Mouse (Mus musculus) embryonic facial prominence, embryonic 15.5 days (tissue): ENCODE data around the gene Tmem88. TPM values are rescaled to one million over a fixed set of nuclear protein-coding genes. Genes with fewer than 3 reads are reported as not detected.
A peak's percentile ranks its signal among the peaks of the same experiment; 100 is the strongest.

Experiments used
- ATAC-seq: fragments of 200-750 bp; cut with Nextera tagmentation; 2 replicates; pipeline ENCODE4 v1.8.0; 2017; ENCODE audit warnings: low read depth, moderate TSS enrichment; ENCODE audit not compliant: insufficient number of reproducible peaks, low FRiP score, low TSS enrichment
- H3K27ac ChIP-seq: fragments of 300-500 bp; sonication (generic); replicated peaks from 2 replicates; pipeline ENCODE4 v1.5.1; 2015; ENCODE audit warnings: mild to moderate bottlenecking, inconsistent platforms
- H3K27me3 ChIP-seq: fragments of 300-500 bp; sonication (generic); 2 replicates; pipeline ENCODE4 v1.6.1; 2015; ENCODE audit warnings: inconsistent platforms
- H3K36me3 ChIP-seq: fragments of 300-500 bp; sonication (generic); 2 replicates; pipeline ENCODE4 v1.6.1; 2015; ENCODE audit warnings: mild to moderate bottlenecking, inconsistent platforms
- H3K4me1 ChIP-seq: fragments of 300-500 bp; sonication (generic); 2 replicates; pipeline ENCODE4 v1.6.1; 2015; ENCODE audit warnings: inconsistent platforms
- H3K4me2 ChIP-seq: fragments of 300-500 bp; sonication (generic); replicated peaks from 2 replicates; pipeline ENCODE4 v1.6.1; 2015; ENCODE audit warnings: mild to moderate bottlenecking, inconsistent platforms
- H3K4me3 ChIP-seq: fragments of 300-500 bp; sonication (generic); replicated peaks from 2 replicates; pipeline ENCODE4 v1.5.1; 2015; ENCODE audit warnings: mild to moderate bottlenecking, inconsistent platforms
- H3K9ac ChIP-seq: fragments of 300-500 bp; sonication (generic); 2 replicates; pipeline ENCODE4 v1.6.1; 2015; ENCODE audit warnings: inconsistent platforms
- H3K9me3 ChIP-seq: fragments of 300-500 bp; sonication (generic); replicated peaks from 2 replicates; pipeline ENCODE4 v1.6.1; 2016; ENCODE audit warnings: inconsistent platforms
- WGBS: fragments of 180-500 bp; shearing (Covaris S2); methylation state at CpG from one replicate; pipeline ENCODE4 v1.1.7; 2015; 5-methylcytosine and 5-hydroxymethylcytosine counted together
- polyA plus RNA-seq: library from polyadenylated mRNA; unstranded; fragments of >200 nt; fragmentation: Nextera tagmentation; extraction: Ambion mirVana; gene quantifications from 2 replicates; pipeline ENCODE4 v1.2.1, GENCODE M21; 2015

Gene Tmem88
- polyA plus RNA-seq, 1 experiment from 2014 or later, result 19.5 TPM

- Histone ChIP-seq H3K36me3 (peaks cover 5% of the 10 kb centered on the region; the same call in 1 of the 2 replicates), H3K4me2 (0 out of 2 replicates have a peak overlapping the region, but pooled peaks have one; percentile 19), H3K9me3 (no peaks in the 10 kb centered on the region), H3K4me1 (peaks cover 15% of the 10 kb centered on the region), H3K4me3 (no peak overlapping the region), H3K27ac (no peak overlapping the region), H3K9ac (no peak overlapping the region), H3K27me3 (no peaks in the 10 kb centered on the region)
- WGBS, result 50% methylated on average over 10 of the region's 10 CpGs
- ATAC-seq, result 0 out of 2 replicates have a peak, but pooled peaks have one; percentile 15
Observed at GRCm38 (mm10) chr11:69390400-69391034, 7.5 kb downstream of the Tmem88 start.

GRCm38 (mm10) chr11:69389531-69390399, 8.3 kb downstream of the Tmem88 start:
- WGBS, result 48% methylated on average over 14 of the region's 14 CpGs
- H3K27ac ChIP-seq, result no peak overlapping the region
- no peak overlapping the region for H3K9ac ChIP-seq
- no peak overlapping the region for H3K4me3 ChIP-seq
- H3K4me1 ChIP-seq, result peaks cover 15% of the 10 kb centered on the region
- peaks cover 5% of the 10 kb centered on the region; the same call in 1 of the 2 replicates for H3K36me3 ChIP-seq
- H3K27me3 ChIP-seq, result no peaks in the 10 kb centered on the region
- no peak for ATAC-seq
- 0 out of 2 replicates have a peak overlapping the region, but pooled peaks have one; percentile 19 for H3K4me2 ChIP-seq
- H3K9me3 ChIP-seq, result no peaks in the 10 kb centered on the region

- no peaks in the 10 kb centered on the region for H3K9me3 ChIP-seq
- H3K4me1 ChIP-seq, result peaks cover 11% of the 10 kb centered on the region
- peaks cover 5% of the 10 kb centered on the region; the same call in 1 of the 2 replicates for H3K36me3 ChIP-seq
- no peak overlapping the region for H3K4me2 ChIP-seq
- H3K27me3 ChIP-seq, result no peaks in the 10 kb centered on the region
- H3K4me3 ChIP-seq, result no peak overlapping the region
- H3K27ac ChIP-seq, result no peak overlapping the region
- ATAC-seq, result no peak
- no peak overlapping the region for H3K9ac ChIP-seq
- 94% methylated on average over 4 of the region's 4 CpGs for WGBS
Observed at GRCm38 (mm10) chr11:69388680-69389079, 9.4 kb downstream of the Tmem88 start.

GRCm38 (mm10) chr11:69386758-69387157, 11.3 kb downstream of the Tmem88 start:
- Histone ChIP-seq H3K4me2 (no peak overlapping the region), H3K4me1 (peaks cover 16% of the 10 kb centered on the region), H3K36me3 (no peaks in the 10 kb centered on the region), H3K4me3 (no peak overlapping the region), H3K27ac (no peak overlapping the region), H3K9ac (no peak overlapping the region), H3K9me3 (no peaks in the 10 kb centered on the region), H3K27me3 (no peaks in the 10 kb centered on the region)
- no peak for ATAC-seq
- 82% methylated on average over 7 of the region's 7 CpGs for WGBS

- no peaks in the 10 kb centered on the region for H3K27me3 ChIP-seq
- H3K4me1 ChIP-seq, result peaks cover 12% of the 10 kb centered on the region
- H3K4me3 ChIP-seq, result no peak overlapping the region
- WGBS, result 73% methylated on average over 6 of the region's 6 CpGs
- H3K36me3 ChIP-seq, result no peaks in the 10 kb centered on the region
- H3K9me3 ChIP-seq, result no peaks in the 10 kb centered on the region
- H3K4me2 ChIP-seq, result no peak overlapping the region
- H3K9ac ChIP-seq, result no peak overlapping the region
- ATAC-seq, result no peak
- H3K27ac ChIP-seq, result no peak overlapping the region
Observed at GRCm38 (mm10) chr11:69384979-69385378, 13.1 kb downstream of the Tmem88 start.

- H3K9ac ChIP-seq, result no peak overlapping the region
- no peaks in the 10 kb centered on the region for H3K36me3 ChIP-seq
- no peak for ATAC-seq
- no peaks in the 10 kb centered on the region for H3K27me3 ChIP-seq
- H3K4me2 ChIP-seq, result no peak overlapping the region
- 0 out of 2 replicates have a peak, but pooled peaks cover 5% of the 10 kb centered on the region for H3K4me1 ChIP-seq
- no peaks in the 10 kb centered on the region for H3K9me3 ChIP-seq
- H3K4me3 ChIP-seq, result no peak overlapping the region
- H3K27ac ChIP-seq, result no peak overlapping the region
- WGBS, result 58% methylated on average over 10 of the region's 10 CpGs
Observed at GRCm38 (mm10) chr11:69382478-69383105, 15.4 kb downstream of the Tmem88 start.

- H3K27ac ChIP-seq, result no peak overlapping the region
- H3K4me2 ChIP-seq, result no peak overlapping the region
- WGBS, result 77% methylated on average over 6 of the region's 6 CpGs
- H3K4me3 ChIP-seq, result no peak overlapping the region
- ATAC-seq, result no peak
- 0 out of 2 replicates have a peak, but pooled peaks cover 2% of the 10 kb centered on the region for H3K36me3 ChIP-seq
- H3K9ac ChIP-seq, result no peak overlapping the region
- no peaks in the 10 kb centered on the region for H3K9me3 ChIP-seq
- no peaks in the 10 kb centered on the region for H3K27me3 ChIP-seq
- H3K4me1 ChIP-seq, result 0 out of 2 replicates have a peak, but pooled peaks cover 5% of the 10 kb centered on the region
Observed at GRCm38 (mm10) chr11:69381356-69381755, 16.7 kb downstream of the Tmem88 start.

- H3K4me1 ChIP-seq, result 0 out of 2 replicates have a peak, but pooled peaks cover 5% of the 10 kb centered on the region
- no peak overlapping the region for H3K4me3 ChIP-seq
- H3K27me3 ChIP-seq, result no peaks in the 10 kb centered on the region
- H3K27ac ChIP-seq, result no peak overlapping the region
- H3K9ac ChIP-seq, result no peak overlapping the region
- H3K36me3 ChIP-seq, result 0 out of 2 replicates have a peak, but pooled peaks cover 5% of the 10 kb centered on the region
- no peaks in the 10 kb centered on the region for H3K9me3 ChIP-seq
- 83% methylated on average over 3 of the region's 3 CpGs for WGBS
- H3K4me2 ChIP-seq, result no peak overlapping the region
- no peak for ATAC-seq
Observed at GRCm38 (mm10) chr11:69379600-69379999, 18.4 kb downstream of the Tmem88 start.

- Histone ChIP-seq H3K27me3 (no peaks in the 10 kb centered on the region), H3K4me3 (no peak overlapping the region), H3K4me2 (no peak overlapping the region), H3K9ac (no peak overlapping the region), H3K27ac (no peak overlapping the region), H3K36me3 (peaks cover 16% of the 10 kb centered on the region; the same call in 1 of the 2 replicates), H3K9me3 (no peaks in the 10 kb centered on the region), H3K4me1 (0 out of 2 replicates have a peak, but pooled peaks cover 3% of the 10 kb centered on the region)
- ATAC-seq, result no peak
- 66% methylated on average over 3 of the region's 3 CpGs for WGBS
Observed at GRCm38 (mm10) chr11:69377766-69378165, 20.3 kb downstream of the Tmem88 start.

- no peaks in the 10 kb centered on the region for H3K27me3 ChIP-seq
- ATAC-seq, result no peak
- no peak overlapping the region for H3K9ac ChIP-seq
- no peaks in the 10 kb centered on the region for H3K9me3 ChIP-seq
- H3K4me2 ChIP-seq, result no peak overlapping the region
- 71% methylated on average over 4 of the region's 4 CpGs for WGBS
- H3K36me3 ChIP-seq, result peaks cover 19% of the 10 kb centered on the region; the same call in 1 of the 2 replicates
- H3K4me3 ChIP-seq, result no peak overlapping the region
- H3K4me1 ChIP-seq, result peaks cover 20% of the 10 kb centered on the region
- no peak overlapping the region for H3K27ac ChIP-seq
Observed at GRCm38 (mm10) chr11:69375646-69376045, 22.4 kb downstream of the Tmem88 start.
